Mouse (Mus musculus): ENCODE measurements at regions not wholly inside any gene's neighbourhood (a gene's known extent, or its start where the extent isn't known, plus 50 kb on each side); places are given as distances from the start of the nearest gene placed in this dataset.

GRCm38 (mm10) chr2:129952486-129952885, 59.7 kb upstream of the Tgm3 start:
- no peak for DNase-seq (ENCODE audit: low read depth, low spot score)

GRCm38 (mm10) chr2:129955260-129955691, 56.9 kb upstream of the Tgm3 start:
- peak; percentile 5 for DNase-seq (ENCODE audit: low read depth, low spot score)

- no peak for DNase-seq (ENCODE audit: low read depth, low spot score)
Observed at GRCm38 (mm10) chr2:129958120-129958519, 54.0 kb upstream of the Tgm3 start.

- DNase-seq (ENCODE audit: low read depth, low spot score) = no peak
Observed at GRCm38 (mm10) chr2:129960364-129960763, 51.8 kb upstream of the Tgm3 start.

GRCm38 (mm10) chr2:129961522-129961921, 50.6 kb upstream of the Tgm3 start:
- no peak for DNase-seq (ENCODE audit: low read depth, low spot score)

All from ZHBTc4 (cell line).